Mouse (Mus musculus) stomach, embryonic 14.5 days (tissue): ENCODE results near the gene Col15a1. TPM values are rescaled to one million over a fixed set of nuclear protein-coding genes. Genes with fewer than 3 reads are reported as not detected.

Experiments
- ATAC-seq: fragments of 200-750 bp; cut with Nextera tagmentation; 2 replicates; pipeline ENCODE4 v1.8.0; 2017; ENCODE audit warnings: low read depth, moderate TSS enrichment; ENCODE audit not compliant: insufficient number of reproducible peaks, insufficient read depth, low FRiP score
- H3K27ac ChIP-seq: fragments of 300-500 bp; sonication (generic); 2 replicates; pipeline ENCODE4 v1.5.1; 2014; ENCODE audit warnings: mild to moderate bottlenecking, low read length, moderate library complexity, mixed read lengths
- H3K27me3 ChIP-seq: fragments of 300-500 bp; sonication (generic); 2 replicates; pipeline ENCODE4 v1.6.1; 2014; ENCODE audit warnings: low read length, control low read depth, mixed read lengths; ENCODE audit not compliant: control insufficient read depth, insufficient read depth
- H3K36me3 ChIP-seq: fragments of 300-500 bp; sonication (generic); 2 replicates; pipeline ENCODE4 v1.6.1; 2014; ENCODE audit warnings: mild to moderate bottlenecking, control low read depth, low read length, moderate library complexity, mixed read lengths; ENCODE audit not compliant: control insufficient read depth, insufficient read depth
- H3K4me1 ChIP-seq: fragments of 300-500 bp; sonication (generic); 2 replicates; pipeline ENCODE4 v1.6.1; 2014; ENCODE audit warnings: low read length, control low read depth, mixed read lengths; ENCODE audit not compliant: control insufficient read depth, insufficient read depth
- H3K4me2 ChIP-seq: fragments of 300-500 bp; sonication (generic); replicated peaks from 2 replicates; pipeline ENCODE4 v1.6.1; 2014; ENCODE audit warnings: low read depth, low read length, control low read depth
- H3K4me3 ChIP-seq: fragments of 300-500 bp; sonication (generic); 2 replicates; pipeline ENCODE4 v1.5.1; 2014; ENCODE audit warnings: low read depth, low read length, control low read depth
- H3K9ac ChIP-seq: fragments of 300-500 bp; sonication (generic); replicated peaks from 2 replicates; pipeline ENCODE4 v1.6.1; 2014; ENCODE audit warnings: low read depth, mild to moderate bottlenecking, control low read depth, low read length, moderate library complexity, mixed read lengths
- H3K9me3 ChIP-seq: fragments of 300-500 bp; sonication (generic); 2 replicates; pipeline ENCODE4 v1.6.1; 2016; ENCODE audit warnings: low read depth, low read length, control low read depth; ENCODE audit not compliant: control insufficient read depth
- WGBS: fragments of 180-500 bp; shearing (Covaris S2); extraction: QIAGEN DNeasy Blood & Tissue Kit; methylation state at CpG from one replicate; pipeline ENCODE4 v1.1.7; 2014; 5-methylcytosine and 5-hydroxymethylcytosine counted together
- polyA plus RNA-seq: library from polyadenylated mRNA; unstranded; fragments of >200 nt; fragmentation: Nextera tagmentation; extraction: Ambion mirVana; gene quantifications from 2 replicates; pipeline ENCODE4 v1.2.1, GENCODE M21; 2014

The Col15a1 gene
- polyA plus RNA-seq, 1 experiment from 2014 or later: 23.8 TPM

DNA sequence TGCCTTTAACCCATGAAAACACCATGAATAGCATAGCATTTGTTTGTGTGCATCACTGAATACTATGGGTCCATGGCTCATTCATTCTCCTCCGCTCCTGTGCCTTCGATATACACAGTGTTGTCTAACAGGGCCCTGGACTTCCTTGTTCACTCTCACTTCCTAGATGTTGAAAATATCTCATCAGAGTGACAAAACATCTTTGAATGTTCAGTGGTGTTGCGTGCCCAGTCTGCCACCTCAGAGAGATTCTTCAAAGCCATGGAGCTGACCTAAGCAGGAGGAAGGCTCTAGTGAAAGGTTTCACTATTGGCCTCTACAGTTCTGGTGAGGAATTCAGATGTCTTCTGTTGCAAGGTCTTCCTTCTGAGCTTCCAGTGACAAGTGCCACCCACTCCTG, 125.6 kb downstream of the Col15a1 start:
- Histone ChIP-seq H3K36me3 (no peaks in the 10 kb centered on the region), H3K4me2 (no peak overlapping the region), H3K27me3 (no peaks in the 10 kb centered on the region), H3K4me3 (no peak overlapping the region), H3K9me3 (no peaks in the 10 kb centered on the region), H3K9ac (no peak overlapping the region), H3K4me1 (no peaks in the 10 kb centered on the region), H3K27ac (no peak overlapping the region)
- no peak for ATAC-seq
- 95% methylated on average over 3 of the region's 3 CpGs for WGBS

DNA sequence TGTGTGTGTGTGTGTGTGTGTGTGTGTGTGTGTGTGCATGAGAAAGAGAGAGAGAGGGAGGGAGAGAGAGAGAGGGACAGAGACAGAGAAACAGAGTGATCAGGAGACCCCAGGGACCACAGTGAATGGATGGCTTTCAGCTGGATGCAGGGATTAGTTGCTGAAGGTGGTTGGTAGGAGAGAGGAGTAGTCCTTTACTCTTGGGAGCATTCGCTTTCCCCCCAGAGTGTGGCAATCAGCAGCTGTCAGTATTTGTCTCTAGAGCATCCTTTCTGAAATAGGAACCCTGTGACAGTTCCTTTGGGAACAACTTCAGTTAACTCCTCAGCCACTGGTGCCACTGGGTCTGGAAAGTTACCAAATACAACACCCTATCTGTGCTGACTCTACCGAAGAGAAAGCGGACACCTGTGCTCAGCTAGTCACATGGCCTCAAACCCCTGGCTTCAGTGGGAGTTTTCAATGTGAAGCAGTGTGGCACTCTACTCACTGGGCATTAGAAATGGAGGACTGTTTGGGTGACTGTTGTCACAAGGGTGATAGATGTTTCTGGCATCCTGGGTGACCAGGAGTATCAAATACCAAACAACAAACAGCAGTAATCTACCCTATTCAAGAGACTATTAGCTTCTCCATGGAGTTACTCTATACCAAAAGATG, 129.1 kb downstream of the Col15a1 start:
- no peaks in the 10 kb centered on the region for H3K27me3 ChIP-seq
- ATAC-seq: no peak
- WGBS: 74% methylated on average over 3 of the region's 3 CpGs

DNA sequence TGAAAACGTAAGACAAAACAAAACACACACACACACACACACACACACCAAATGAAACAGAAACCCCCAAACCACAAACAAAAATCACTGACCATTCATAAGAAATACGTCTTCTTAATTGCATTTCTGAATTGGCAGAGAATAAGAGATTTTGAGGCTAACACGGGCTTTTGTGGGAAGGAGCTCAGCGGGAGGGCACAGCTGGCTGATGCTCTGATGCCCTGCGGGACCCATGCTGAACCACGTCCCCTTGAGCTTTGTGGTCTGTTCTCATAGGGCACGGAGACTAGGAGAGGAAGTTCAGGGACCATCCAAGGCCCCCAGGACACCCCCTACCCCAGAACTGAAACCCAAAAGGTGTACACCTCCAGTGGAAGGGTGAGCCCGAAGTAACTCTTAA, 134.7 kb downstream of the Col15a1 start:
- Histone ChIP-seq H3K4me1 (no peaks in the 10 kb centered on the region), H3K9ac (no peak overlapping the region), H3K27ac (no peak overlapping the region), H3K4me2 (no peak overlapping the region), H3K27me3 (no peaks in the 10 kb centered on the region), H3K36me3 (no peaks in the 10 kb centered on the region), H3K4me3 (no peak overlapping the region), H3K9me3 (no peaks in the 10 kb centered on the region)
- 55% methylated on average over 8 of the region's 8 CpGs for WGBS
- no peak for ATAC-seq

More for the DNA sequence above, 129.1 kb downstream of the Col15a1 start:
- Histone ChIP-seq H3K9ac (no peak overlapping the region), H3K4me3 (no peak overlapping the region), H3K9me3 (no peaks in the 10 kb centered on the region), H3K36me3 (no peaks in the 10 kb centered on the region), H3K4me1 (no peaks in the 10 kb centered on the region), H3K4me2 (no peak overlapping the region), H3K27ac (no peak overlapping the region)

DNA sequence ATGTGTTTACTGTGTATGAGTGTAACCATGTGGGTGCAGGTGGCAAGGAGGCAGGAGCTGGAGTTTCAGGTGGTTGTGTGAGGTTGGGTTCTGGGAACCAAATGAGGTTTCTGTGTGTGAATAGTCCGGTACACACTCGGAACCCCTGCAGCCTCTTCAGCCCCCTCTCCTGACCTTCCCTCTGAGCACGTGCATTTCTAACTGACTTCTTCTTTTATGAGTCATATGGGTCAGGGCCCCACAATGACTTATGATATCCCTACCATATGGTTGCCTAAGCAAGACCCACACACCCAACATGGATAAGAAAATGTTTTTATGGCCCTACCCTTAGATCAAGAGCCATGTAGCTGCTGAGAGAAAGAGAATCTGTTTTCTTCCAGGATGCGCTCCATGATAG, 139.1 kb downstream of the Col15a1 start:
- no peak for ATAC-seq
- H3K27ac ChIP-seq: no peak overlapping the region
- no peaks in the 10 kb centered on the region for H3K36me3 ChIP-seq
- H3K4me1 ChIP-seq: peaks cover 7% of the 10 kb centered on the region
- no peak overlapping the region for H3K9ac ChIP-seq
- no peaks in the 10 kb centered on the region for H3K27me3 ChIP-seq
- no peak overlapping the region for H3K4me2 ChIP-seq
- WGBS: 81% methylated on average over 4 of the region's 4 CpGs
- H3K4me3 ChIP-seq: no peak overlapping the region
- no peaks in the 10 kb centered on the region for H3K9me3 ChIP-seq

DNA sequence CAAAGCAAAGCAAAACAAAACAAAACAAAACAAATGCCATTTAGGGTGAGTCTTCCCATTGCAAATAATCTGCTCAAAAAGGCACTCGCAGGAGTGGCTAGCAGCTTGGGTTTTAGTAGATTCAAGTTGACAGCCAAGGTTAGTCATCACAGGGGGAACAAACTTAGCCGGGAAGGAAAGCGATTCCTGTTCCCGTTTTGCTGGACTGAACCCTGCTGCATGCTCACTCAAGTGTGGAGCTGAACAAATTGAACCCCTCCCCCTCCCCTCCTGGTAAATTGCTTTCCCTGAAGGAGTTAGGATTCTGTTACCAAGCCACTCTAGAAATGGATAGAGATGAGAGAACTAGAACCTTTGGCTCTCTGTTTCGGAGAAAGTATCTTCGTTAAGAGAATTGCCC, 141.8 kb downstream of the Col15a1 start:
- Histone ChIP-seq H3K9ac (no peak overlapping the region), H3K27ac (no peak overlapping the region), H3K36me3 (no peaks in the 10 kb centered on the region), H3K9me3 (no peaks in the 10 kb centered on the region), H3K27me3 (no peaks in the 10 kb centered on the region), H3K4me3 (no peak overlapping the region), H3K4me1 (peaks cover 15% of the 10 kb centered on the region), H3K4me2 (no peak overlapping the region)
- WGBS: 51% methylated on average over 6 of the region's 6 CpGs
- ATAC-seq: no peak

DNA sequence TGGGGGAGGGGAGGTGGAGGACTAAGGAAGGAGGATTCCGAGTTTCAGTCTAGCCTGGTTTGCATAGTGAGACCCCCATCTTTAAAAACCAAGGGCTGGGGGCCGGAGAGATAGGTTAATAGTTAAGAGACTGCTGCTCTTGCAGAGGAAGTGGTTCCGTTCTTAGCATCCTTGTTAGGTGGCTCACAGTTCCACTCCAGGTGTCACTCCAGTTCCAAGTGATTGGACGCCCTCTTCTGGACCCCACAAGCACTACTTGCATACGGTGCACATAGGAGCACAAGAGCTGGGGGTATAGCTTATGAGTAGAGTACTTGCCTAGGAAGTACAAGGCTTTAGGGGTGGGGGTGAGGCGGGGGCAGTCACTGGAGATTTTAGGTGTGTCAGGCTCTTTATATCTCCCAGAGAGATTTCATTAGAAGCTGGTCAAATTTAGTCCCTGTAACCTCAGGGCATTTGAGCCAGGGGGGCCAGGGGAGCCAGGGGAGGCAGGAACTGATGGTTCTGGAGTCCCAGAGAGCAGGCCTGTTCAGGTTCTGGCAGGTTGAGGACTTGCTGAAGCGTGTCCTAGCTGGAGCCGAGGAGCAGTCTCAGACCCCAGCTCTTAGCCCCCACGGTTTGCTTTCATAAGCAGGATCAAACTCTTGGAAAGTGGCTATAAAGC, 143.6 kb downstream of the Col15a1 start:
- H3K27me3 ChIP-seq: no peaks in the 10 kb centered on the region
- H3K9me3 ChIP-seq: no peaks in the 10 kb centered on the region
- 23% methylated on average over 9 of the region's 9 CpGs for WGBS
- H3K27ac ChIP-seq: peak overlapping the region; percentile 79; the same call in 1 of the 2 replicates
- peak overlapping the region; percentile 71 for H3K4me2 ChIP-seq
- H3K36me3 ChIP-seq: no peaks in the 10 kb centered on the region
- no peak for ATAC-seq
- H3K9ac ChIP-seq: no peak overlapping the region
- peak overlapping the region; percentile 94 for H3K4me3 ChIP-seq
- H3K4me1 ChIP-seq: peaks cover 15% of the 10 kb centered on the region

DNA sequence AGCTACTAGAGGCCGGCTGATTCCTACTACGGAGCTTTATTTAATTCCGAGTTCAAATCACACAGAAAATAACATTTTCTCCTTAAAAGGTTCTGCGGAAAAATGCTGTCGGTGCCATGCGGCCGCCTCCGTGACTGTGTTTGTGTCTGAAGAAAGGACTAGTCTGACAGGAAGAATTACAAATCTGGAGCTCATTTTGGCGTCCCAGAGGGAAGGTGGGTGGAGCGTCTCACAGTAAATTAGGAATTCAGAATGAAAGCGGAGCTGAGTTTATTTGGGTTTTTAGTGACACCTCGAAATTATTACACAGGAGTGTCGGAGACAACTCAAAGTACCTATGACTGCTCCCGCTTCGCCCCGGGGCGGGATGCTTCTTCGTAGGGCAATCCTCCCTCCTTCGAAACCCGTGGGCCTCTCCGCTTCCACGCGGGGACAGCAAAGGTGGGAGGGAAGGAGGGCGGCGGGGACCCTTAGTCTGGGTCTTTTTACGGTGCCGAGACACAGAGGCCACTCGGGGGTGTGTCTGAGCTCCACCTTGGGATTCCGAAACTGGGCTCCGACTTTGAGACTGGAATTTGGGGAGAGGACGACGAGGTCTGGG, 144.2 kb downstream of the Col15a1 start:
- Histone ChIP-seq H3K4me3 (peak overlapping the region; percentile 94), H3K9me3 (no peaks in the 10 kb centered on the region), H3K9ac (peak overlapping the region; percentile 7; the same call in 1 of the 2 replicates), H3K27me3 (no peaks in the 10 kb centered on the region), H3K36me3 (no peaks in the 10 kb centered on the region), H3K4me1 (peaks cover 15% of the 10 kb centered on the region), H3K27ac (peak overlapping the region; percentile 79), H3K4me2 (peak overlapping the region; percentile 71)
- ATAC-seq: peak; percentile 1; the same call in 1 of the 2 replicates
- under 1% methylated on average over 32 of the region's 32 CpGs for WGBS

DNA sequence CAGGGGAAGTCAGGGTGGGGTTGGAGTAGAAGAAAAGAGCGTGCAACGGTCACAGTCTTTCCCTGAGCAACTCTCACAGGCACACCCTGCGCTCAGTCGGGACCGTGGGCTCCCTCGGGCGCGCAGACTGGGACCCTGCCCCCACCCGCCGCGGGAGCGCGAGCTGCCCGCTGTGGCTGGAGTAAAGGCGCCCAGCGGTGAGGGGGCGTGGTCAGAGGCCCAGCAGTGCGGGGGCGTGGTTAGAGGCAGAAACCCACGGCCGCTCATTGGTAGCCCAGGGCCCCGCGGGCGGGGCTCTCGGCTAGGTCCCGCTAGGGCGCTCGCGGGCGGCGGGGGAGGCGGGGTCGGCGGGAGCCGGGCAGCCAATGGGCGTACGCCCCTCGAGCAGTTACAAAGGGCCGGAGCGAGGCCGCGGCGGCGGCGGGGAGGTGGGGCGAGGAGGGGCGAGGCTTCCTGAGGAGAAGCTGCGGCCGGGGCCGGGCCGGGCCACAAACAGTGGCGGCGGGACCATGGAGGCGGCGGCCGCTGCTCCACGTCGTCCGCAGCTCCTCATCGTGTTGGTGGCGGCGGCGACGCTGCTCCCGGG, 144.9 kb downstream of the Col15a1 start, which contains the start of gene Tgfbr1:
Gene Tgfbr1 (plus strand): TSS at position 420 of the 586 bp plus-strand sequence.
- no peaks in the 10 kb centered on the region for H3K9me3 ChIP-seq
- H3K4me1 ChIP-seq: peaks cover 15% of the 10 kb centered on the region
- H3K36me3 ChIP-seq: no peaks in the 10 kb centered on the region
- peak within 1 kb of the TSS; percentile 94 for H3K4me3 ChIP-seq
- no peaks in the 10 kb centered on the region for H3K27me3 ChIP-seq
- peak within 1 kb of the TSS; percentile 86 for H3K9ac ChIP-seq
- WGBS: under 1% methylated on average over 55 of the region's 65 CpGs
- ATAC-seq: peak; percentile 99
- H3K4me2 ChIP-seq: peak within 1 kb of the TSS; percentile 71
- H3K27ac ChIP-seq: peak within 1 kb of the TSS; percentile 91
